Mouse (Mus musculus) gastrocnemius, adult 18-20 months (tissue): ENCODE results near the gene Mfsd11. TPM values are rescaled to one million over a fixed set of nuclear protein-coding genes. Genes with fewer than 3 reads are reported as not detected.
A peak's percentile ranks its signal among the peaks of the same experiment; 100 is the strongest.
"Not testable (repeated sequence)": the region's sequence is repeated elsewhere in the genome, so short reads cannot be mapped to it uniquely, and the experiment has no call there.

Experiments used
- DNase-seq: peaks from one replicate; pipeline ENCODE4 v3.0.0; 2021; ENCODE audit warnings: low spot score
- total RNA-seq, 2 experiments: library from RNA; stranded (reverse); gene quantifications; 2 replicates each; pipeline ENCODE4 v1.2.3; 2021

The Mfsd11 gene
- total RNA-seq, 2 experiments from 2014 or later = 19.1 to 26.2 TPM

GRCm38 (mm10) chr11:116878454-116878853, 26.2 kb downstream of the Mfsd11 start:
- DNase-seq = no peak

GRCm38 (mm10) chr11:116880839-116881238, 28.6 kb downstream of the Mfsd11 start:
- no peak for DNase-seq

- DNase-seq = no peak
Measured at GRCm38 (mm10) chr11:116881440-116881839, 29.2 kb downstream of the Mfsd11 start.

- no peak for DNase-seq
Measured at GRCm38 (mm10) chr11:116882446-116882845, 30.2 kb downstream of the Mfsd11 start.

DNA sequence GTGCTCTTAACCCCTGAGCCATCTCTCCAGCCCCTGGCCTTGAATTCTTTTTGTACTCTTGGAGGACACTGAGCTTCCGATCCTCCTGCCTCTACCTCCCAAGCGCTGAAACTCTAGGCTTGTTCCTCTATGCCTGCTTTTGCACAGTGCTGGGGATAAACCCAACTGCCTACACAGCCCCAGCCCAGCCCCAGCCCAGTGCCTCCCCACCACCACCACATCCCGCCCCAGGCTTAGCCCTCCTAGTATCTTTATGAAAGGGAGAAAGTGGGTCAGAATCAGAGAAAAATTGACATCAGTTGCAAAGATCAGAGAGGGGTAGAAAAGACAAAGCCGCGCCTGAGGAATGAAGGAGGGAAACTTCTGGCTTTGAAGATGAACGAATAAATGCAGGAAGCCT, 31.8 kb downstream of the Mfsd11 start:
- DNase-seq = no peak

GRCm38 (mm10) chr11:116885275-116886151, 33.3 kb downstream of the Mfsd11 start:
- DNase-seq = peak; percentile 76

DNA sequence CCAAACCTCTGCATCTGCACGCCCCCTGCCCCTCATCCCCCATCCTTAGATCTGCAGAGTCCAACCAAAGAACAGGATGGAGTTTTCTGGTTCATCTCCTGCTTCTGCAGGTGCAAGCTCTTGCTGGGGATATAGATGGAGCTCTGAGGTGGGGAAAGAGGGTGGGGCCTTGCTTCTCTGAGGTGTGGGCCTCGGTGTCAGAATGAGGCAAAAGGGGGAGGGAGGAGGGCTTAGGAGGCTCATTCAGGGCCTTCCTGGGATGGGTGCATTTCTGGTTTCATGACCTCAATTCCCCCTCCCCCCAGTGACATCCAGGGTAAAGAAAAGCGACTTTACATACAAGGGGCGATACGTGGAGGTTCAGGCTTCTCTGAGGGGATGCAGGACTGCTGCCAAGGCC, 34.9 kb downstream of the Mfsd11 start:
- DNase-seq = no peak

- no peak for DNase-seq
Measured at GRCm38 (mm10) chr11:116893532-116894442, 41.5 kb downstream of the Mfsd11 start.

- DNase-seq = no peak
Measured at GRCm38 (mm10) chr11:116895402-116895801, 43.2 kb downstream of the Mfsd11 start.

- DNase-seq = no peak
Measured at GRCm38 (mm10) chr11:116899247-116899646, 47.0 kb downstream of the Mfsd11 start.

- DNase-seq = not testable (repeated sequence)
Measured at GRCm38 (mm10) chr11:116902588-116902987, 50.3 kb downstream of the Mfsd11 start.

- DNase-seq = no peak
Measured at GRCm38 (mm10) chr11:116905741-116906456, 53.7 kb downstream of the Mfsd11 start.

- no peak for DNase-seq
Measured at GRCm38 (mm10) chr11:116913573-116913972, 61.3 kb downstream of the Mfsd11 start.

DNA sequence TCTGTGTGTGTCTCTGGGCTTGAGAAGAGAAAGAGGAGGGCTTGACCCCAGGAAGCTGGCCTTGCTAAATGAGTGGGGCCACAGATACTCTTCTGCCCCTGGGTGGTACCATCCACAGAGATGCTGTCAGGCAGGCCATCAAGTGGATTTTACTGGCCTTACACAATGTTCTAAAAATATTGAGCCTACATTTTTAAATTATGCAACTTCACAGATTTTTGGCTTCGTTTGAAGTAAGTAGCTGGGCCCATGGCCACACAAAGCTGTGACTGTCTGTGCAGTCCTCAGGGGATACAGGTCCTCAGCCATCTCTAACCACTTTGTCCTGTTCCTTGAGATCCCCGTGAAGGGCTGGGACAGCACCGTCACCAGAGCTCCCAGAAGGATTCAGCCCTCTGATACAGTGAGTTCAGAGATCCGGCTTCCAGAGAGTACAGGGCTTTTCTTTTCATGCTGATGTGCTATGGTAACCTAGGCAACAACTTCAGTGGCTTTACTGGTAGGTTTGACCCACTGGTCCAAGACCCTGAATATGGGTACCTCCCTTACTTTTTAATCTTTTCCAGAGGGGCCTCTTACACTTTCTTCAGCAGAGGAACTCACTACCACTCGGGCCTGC, 62.1 kb downstream of the Mfsd11 start:
- no peak for DNase-seq

DNA sequence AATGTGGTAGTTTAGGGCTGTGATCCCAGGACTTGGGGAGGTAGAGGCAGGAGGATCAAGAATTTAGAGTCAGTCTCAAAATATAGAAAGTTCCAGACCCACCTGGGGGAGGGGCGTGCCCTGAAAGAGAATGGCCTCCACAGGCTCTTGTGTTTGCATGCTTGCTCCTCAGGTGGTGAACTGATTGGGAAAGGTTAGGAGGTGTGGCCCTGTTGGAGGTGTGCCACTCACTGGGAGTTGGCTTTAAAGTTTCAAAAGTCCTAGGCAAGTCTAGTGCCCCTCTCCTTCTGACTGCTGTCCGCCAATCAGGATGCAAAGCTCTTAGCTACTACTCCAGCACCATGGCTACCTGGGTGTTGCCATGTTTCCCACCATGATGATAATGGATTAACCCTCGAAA, 63.0 kb downstream of the Mfsd11 start:
- DNase-seq = no peak

- DNase-seq = no peak
Measured at GRCm38 (mm10) chr11:116917361-116917760, 65.1 kb downstream of the Mfsd11 start.

DNA sequence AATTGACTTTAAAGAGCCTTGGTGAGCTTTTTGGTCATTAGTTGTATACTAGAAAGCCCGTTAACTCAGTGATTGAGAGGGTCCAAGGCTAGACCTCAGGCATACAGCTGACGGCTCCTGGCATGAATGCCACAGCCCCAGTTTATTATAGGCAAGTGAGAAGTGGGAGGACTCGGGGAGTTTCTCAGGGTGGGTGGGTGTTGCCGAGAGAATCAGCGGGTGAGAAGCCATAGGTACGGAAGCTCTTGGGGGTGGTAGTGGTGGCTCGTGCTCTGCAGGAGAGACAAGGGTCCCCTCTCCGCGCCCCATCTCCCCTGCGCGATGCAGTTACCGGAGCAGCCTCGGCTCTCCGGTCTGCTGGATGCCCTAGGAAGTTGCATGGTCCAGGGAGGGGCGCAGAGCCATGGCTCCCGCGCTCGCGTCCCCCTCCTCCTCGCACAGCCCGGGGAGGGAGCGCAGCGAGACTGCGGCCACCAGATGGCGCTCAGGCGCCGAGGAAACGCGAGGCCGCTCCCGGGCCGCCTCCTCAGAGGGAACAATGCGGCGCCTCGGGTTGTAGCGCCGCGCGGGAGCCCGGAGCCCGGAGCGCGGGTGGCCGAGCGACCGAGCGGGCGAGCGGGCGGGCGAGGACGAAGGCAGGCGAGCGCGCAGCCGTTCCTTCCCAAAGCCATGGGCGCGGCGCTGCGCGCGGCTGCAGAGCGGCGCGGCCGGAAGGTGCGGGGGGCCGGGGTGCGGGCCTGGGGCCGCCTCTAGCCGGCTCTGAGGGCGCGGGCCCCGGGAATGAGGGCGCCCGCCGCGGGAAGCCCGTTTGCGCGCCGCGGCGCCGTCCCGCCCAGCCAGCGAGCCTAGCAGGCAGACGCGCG, 66.3 kb downstream of the Mfsd11 start, which contains the start of gene Mgat5b:
Gene Mgat5b, plus strand, starts transcription at position 541 of the 863 bp plus-strand sequence.
- peak; percentile 75 for DNase-seq

DNA sequence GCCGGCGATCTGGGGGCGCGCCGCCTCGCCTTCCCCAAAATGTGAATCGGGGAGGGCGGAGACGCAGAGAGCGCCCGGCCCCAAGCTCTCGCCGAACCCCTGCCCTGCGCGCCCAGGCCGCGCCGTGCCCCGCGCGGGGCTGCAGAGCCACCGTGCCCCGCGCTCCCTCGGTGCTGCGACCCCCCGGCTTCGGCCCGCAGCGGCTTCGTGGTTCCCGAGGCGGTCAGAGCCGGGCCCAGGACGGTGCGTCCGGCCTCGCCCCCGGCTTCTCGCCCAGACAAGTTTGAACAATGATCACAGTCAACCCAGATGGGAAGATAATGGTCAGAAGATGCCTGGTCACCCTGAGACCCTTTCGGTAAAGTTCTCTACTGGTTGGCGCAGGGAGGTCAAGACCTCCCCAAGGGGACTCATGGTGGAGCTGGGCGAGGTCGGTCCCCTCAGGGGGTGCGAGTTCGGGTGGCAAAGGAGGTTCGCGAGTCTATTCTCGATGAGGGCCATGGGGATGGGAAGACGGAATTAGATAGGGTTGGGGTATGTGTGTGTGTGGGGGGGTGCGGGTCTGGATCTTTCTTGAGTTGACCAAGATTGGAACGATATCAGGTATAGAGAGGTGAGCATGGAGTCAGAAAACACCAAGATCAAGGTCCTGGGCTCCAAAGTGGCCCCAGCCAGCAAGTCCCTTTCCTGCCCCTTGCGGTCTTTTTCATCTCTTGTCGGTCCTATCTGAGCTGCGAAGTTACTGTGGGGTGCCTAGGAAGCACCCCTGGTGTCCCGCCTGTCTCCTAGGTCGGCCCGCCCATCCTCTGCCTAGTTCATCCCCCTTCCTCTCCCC, 67.2 kb downstream of the Mfsd11 start:
- DNase-seq = no peak

GRCm38 (mm10) chr11:116920746-116921145, 68.5 kb downstream of the Mfsd11 start:
- no peak for DNase-seq
